Mouse (Mus musculus): Measurements from ENCODE around the gene Scarb1.

Gene Scarb1

DNA sequence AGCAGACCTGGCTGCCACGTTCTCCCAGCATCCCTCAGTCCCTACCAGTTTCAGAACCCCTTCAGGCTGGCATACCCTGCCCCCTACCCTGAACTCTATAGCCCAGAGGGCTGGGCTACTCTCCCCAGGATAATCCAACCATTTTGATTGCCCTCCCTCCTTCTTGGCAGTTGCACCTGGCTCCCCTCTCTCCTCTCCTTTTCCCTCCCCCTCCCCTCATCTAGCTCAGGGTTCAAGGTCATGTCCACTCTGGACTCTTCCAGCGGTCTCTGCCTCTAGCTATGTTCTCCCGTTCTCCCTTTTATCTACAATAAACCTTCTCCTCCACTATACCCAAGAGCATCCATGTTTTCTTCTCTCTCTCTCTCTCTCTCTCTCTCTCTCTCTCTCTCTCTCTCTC, 9.1 kb downstream of the Scarb1 start:
- DNase-seq (ENCODE audit: low spot score) = no peak

DNA sequence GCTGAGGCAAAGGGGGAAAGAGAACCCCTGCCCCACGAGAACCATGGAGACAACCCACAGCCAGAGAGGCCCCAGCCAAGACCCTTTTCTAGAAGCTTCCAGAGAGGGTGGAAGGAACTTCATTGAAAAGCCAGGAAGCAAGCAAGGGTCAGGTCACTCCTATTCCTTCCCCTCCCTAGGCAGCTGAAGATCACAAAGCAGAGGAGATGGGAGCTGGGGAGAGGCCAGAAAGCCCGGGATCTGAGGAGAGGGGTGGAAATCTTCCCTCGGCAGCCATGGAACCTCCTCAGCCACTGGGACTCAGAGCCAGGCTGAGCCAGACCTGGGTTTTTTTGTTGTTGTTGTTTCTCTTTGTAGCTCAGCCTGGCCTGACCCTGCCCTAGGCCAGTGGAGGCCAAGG, 9.8 kb downstream of the Scarb1 start:
- DNase-seq (ENCODE audit: low spot score) = no peak

DNA sequence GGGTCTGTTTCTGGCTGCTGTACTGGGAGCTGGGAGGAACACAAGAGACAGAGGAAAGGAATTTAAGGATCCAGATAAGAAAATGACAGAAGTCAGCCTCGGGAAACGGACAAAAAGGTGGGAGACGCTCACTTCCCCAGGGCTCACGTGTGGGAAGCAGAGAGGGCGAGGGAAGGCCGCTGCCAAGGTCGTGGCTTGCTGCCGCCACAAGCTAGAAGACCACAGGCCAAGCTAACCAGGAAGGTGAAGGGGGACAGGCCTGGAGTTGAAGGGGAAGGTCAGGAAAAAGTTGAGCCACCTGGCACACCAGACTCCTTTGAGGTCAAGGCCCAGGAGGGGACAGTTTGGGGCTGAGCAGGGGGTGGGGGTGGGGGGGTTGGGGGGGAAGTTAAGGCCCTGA, 10.2 kb downstream of the Scarb1 start:
- no peak for DNase-seq (ENCODE audit: low spot score)

DNA sequence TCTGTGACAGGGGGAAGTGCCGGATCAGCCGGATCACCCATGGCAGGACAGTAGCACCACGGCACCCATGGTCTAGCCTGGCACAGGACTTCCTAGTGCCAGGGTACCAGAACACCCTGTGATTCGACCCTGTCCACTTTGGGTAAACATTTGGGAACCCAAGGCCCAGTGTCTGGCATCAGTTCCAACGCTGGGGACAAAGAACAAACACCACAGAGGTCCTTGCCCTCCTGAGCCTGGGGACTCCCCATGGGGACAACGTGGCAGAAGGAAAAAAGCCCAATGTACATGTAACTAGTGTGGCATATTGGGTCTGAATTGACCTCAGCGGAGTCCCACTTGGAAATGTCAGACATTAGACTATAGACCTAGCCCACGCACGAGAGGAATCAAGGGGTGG, 10.7 kb downstream of the Scarb1 start:
- DNase-seq (ENCODE audit: low spot score) = no peak

DNA sequence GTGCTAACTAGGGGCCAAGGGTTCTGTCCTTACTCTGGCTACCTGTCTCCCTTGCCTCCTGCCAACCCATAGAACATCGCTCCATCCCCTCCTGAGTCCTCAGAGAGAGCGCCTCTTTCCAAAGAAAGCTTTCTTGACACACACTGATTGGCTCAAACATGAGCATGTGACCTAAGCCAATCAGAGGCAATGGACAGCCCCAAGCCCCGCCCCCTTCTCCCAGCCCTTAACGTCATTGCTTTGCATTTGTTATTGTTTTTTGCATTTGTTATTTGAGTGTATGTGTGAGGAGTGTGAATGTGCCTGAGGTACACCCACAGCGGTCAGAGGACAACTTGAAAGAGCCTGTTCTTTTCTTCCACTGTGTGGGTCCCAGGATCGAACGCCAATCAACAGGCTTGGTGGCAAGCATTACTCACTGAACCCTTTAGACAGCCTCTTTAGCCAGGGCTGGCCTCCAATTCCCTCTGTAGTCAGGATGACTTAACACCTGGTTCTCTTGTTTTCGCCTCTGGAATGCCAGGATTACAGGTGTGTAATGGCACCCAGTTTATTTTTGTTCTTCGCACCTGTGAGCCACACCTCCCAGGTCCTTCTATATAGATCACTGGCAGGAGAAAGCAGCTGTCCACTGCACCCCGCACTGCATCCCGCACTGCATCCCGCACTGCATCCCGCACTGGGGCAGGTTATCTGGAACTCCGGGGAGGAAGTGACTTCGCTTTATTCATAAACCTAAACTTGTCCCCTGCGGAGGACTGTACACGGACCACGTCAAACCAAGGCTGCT, 13.1 kb downstream of the Scarb1 start:
- DNase-seq (ENCODE audit: low spot score) = no peak

DNA sequence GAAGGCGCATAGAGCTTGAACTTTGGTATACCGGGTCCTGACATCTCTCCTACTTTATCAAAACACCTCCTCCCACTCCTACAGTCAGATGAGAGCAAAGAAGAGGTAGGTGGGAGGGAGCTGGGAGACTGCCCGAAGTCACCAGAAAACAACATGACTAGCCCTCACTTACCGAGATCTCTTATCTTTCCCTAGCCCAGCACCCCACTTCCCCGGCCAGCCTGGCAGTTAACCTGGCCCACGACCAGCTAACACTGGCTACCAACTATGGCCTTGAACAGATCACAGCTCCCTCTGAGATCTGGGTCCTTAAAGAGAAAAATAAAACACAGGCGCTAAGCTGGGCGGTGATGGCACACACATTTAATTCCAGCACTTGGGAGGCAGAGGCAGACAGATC, 14.5 kb downstream of the Scarb1 start:
- DNase-seq (ENCODE audit: low spot score) = no peak

DNA sequence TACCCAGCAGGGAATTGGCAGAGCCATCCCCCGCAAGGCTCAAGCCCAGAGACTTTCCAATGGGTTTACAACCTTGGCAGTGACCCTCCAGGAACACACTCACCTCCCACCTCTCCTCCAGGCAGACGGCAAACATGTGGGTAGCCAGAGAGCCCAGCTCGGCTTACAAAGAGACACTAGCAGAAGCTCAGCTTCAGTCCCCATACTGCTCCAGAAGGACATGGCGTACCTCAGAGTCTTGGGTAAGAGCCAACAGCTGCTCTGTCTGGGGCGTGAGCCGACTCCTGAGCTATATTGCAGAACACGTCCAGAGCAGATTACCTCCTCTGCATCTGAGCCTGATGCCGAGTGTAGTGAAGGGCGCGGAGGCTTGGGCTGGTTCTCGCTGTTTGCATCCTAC, 15.0 kb downstream of the Scarb1 start:
- DNase-seq (ENCODE audit: low spot score) = no peak

DNA sequence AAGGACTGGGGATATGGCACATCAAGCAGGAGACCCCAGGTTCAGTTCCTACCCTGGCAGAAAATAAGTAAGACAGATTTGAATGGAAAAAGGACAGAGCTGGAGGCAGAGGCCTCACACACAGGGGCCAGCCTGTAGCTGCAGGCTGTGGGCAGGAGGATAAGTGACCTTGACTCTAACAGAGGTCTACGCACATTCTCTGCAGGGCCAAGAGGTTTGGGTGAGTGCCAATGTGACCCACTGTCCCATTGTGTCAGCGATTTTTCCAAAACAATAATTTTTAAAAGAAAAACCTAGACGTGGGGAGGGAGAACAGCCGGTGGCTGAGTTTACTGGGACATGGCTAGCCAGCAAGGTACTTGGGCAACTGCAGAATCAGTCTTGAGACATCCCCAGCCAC, 15.6 kb downstream of the Scarb1 start:
- DNase-seq (ENCODE audit: low spot score) = no peak

DNA sequence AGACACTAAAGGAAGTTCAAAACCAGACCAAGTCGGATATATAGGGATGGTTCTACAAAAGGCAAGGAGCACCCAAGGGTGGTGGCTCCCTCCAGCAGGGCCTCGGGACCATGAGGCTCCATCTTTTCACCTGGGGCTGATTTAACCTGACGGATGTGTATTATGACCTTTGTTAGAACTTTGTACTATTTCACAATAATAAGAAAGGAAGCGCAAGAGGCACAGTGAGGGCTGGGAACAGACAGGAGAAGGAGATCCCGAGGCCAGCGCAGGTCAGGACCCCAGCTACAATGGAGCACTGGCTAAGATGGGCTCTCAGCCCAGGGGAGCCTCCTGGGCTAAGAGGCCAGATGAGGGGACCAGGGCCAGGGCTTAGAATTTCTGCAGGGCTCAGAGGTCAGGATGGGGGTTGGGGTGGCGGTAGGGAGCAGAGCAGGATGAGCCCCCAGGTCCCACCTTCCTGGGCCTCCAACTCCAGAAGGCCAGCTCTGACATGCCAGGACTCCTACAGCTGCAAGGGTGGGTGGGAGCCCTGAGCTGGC, 16.9 kb downstream of the Scarb1 start:
- DNase-seq (ENCODE audit: low spot score) = no peak

DNA sequence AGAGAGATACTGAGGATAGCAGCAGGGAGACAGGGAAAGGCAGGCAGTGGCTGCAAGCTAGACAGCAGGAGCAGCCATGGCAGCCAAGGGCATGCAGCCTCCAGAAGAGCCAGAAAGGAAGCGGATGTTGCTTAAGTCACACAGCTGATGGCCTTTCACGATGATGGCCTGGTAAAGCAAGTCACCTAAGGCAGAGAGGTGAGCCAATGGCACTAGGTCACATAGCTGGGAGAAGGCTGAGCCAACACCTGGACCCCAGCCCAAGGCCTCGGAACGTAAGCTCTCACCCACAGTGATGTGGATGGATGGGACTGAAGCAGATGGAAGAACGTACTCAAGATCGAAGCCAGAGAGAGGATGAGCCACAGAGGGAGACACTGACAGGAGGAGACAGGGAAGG, 17.8 kb downstream of the Scarb1 start:
- DNase-seq (ENCODE audit: low spot score) = no peak

DNA sequence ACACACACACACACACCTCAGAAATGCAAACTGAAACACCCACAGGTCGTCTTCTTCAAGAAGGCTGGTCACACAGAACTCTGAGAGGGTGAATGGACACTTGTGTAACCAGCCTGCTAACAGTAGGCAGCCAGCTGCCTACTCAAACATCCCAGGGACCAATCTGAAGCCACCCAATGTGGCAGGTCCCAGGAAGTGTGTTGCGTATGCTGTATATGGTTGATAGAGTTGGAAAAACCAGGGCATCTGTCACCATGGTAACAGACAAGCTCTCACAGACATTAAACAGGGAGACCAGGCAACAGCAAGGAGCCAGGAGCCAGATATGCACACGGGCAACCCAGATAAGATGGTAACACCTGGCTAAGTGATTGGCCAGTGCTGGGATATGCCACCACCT, 19.1 kb downstream of the Scarb1 start:
- DNase-seq (ENCODE audit: low spot score) = no peak

DNA sequence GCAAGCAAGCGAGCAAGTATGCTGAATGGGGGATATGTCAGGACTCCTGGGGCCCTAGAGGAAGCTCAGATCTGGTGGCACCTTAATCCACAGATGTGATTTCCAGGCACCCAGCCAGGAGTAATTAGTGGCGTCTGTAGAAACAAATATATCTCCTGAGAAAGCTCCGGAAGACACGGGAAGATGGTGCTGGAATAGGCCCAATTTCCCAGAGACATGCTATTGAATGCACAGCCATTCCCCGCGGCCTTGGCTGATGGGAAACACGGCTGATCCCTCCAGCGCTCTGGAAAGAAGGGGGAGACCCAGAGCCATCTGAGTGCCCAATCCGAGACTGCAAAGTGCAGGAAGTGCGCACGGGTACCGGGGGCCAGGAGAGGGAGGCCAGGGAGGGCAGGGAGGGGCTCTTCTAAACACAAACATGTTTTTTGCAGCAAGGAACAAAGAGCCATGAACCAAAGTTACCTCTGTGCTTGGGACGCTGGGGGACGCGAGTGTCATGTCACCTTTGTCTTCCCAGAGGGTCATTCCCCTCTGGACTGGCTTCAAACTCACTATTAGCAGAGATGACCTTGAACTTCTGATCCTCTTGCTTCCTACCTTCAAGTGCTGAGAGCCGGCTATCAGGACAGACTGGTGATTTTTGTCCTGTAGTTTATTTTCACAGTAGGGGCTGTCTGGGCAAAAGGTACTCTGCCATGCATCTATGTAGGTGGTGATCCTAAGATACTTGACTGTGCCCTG, 21.7 kb downstream of the Scarb1 start:
- DNase-seq (ENCODE audit: low spot score) = no peak

DNA sequence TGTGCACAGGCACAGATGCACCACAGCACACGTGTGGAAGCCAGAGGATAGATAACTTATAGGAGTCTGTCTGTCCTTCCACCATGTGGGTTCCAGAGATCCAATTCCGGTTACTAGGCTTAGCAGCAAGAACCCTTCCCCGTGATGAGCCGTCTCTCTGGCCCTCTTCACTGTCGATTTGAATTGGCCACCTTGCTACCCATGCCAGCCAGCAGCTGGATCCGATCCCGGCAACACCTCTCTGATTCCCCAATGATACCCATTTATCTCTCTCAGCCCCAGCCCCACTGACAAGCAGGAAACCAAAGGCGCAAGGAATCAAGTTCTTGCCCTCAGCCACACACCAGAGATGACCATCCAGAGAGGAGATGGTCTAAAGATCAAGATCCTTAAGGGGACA, 22.9 kb downstream of the Scarb1 start:
- no peak for DNase-seq (ENCODE audit: low spot score)

DNA sequence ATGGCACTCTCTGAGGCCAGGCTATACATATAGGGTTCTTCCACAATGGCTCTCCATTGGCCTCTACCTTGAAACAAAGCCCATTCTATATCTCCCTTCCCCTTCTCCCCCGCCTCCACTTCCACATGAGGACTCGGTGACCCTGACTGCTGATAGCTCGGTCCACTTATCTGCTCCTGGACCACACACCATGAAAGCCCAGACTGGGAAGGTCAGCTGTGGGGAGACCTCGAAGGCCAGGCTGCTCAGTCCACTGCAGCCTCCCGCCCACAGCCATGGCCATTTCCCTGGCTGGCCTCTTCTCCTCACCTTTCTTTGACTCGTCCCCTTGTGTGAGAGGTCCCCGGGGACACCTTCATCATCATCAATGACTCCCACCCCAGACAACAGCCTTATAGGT, 23.6 kb downstream of the Scarb1 start:
- no peak for DNase-seq (ENCODE audit: low spot score)

DNA sequence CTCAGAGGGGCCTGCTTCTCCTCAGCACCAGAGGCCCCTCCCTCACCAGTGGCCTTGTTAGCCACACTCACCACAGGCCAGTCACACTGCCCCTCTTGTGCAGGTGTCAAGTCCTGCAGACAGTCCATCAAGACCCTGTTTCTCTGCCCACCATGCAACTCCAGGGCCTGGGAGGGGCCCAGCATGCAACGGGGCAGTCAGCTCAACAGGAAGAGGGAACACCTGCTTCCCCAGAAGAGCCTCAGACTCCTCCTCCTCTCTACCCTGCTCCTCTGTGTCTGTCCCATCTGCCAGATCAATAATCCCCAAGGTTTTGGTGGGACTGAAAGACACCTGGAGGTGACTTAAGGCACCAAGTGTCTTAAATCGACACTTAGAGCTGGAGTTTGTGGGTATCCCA, 24.1 kb downstream of the Scarb1 start:
- no peak for DNase-seq (ENCODE audit: low spot score)

DNA sequence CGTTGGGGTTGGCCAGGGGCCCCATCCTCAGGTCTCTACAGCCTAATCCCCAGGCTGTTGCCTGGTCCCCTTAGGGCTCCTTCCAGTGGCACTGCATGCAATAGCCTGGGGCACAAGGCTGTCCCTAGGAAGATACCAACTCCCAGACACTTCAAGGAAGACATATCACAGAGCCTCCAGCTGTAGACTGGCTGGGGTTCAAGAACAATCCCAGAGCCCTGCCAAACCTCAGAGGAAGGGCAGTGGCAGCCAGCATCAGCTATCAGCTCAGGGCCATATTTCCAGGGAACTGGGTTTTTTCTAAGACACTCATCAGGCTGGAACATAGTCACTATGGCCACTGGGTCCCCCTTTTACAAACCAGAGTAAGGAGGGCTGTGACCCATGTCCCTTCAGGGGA, 25.8 kb downstream of the Scarb1 start:
- no peak for DNase-seq (ENCODE audit: low spot score)

DNA sequence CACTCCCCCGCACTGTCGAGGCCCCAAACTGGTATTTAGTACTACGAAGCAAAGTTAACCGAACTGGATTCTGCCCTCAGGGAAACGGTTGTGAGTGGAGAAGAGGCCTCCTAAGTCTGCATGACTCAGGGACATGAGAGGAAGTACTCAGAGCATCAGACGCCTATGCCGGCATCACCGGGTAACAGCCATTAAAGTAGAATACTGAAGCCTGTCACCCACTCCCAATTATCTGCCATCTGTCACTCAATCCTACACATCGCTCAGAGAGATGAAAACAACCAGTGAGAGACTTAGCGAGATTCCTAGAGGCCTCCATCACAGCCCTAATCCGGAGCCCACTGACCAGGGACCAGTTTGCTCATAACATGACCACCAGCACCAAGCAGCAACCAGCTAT, 26.9 kb downstream of the Scarb1 start:
- no peak for DNase-seq (ENCODE audit: low spot score)

DNA sequence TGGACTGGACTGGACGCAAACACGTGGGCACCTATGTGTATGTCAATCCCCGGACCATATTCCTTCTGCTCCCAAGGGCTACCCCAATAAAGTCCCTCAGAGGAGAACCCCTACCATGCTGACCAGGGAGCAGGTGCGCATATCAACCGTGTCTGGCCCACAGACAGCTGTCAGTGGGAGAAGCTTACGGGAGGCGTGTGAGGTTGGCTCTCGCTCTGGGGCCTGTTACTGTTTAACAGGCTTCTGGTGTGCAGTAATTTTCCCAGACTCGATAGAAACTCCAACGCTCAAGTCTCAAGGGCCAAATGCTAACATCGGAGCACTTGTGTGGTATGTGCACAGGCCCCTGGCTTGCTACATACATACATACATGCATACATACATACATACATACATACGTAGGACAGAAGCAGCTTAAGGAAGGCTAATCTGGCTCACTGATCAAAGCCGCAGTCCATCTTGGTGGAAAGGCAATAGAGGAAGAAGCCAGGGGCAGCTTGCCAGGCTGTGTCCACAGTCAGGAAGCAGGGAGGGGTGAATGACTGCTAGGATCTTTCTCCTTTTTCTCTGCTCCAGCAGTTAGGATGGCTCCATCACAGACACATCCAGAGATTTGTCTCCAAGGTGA, 27.8 kb downstream of the Scarb1 start:
- DNase-seq (ENCODE audit: low spot score) = no peak

DNA sequence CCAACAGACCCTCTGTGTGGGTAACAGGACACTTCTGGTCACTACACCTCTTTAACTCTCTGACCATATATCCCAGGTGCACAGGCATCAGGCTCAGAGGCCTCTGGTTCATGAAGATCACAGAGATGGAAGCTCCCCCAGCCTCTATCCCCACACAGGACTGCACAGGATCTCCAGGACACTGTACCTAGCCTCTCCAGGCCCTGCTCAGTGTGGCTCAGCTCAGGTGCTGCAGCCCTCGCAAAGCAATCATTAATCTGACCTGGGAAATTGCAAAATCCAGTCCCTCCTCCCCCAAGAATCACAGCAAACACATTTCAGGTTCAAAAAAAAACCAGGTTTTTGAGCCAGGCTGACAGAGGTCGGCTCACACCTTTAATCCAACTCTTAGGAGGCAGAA, 29.9 kb downstream of the Scarb1 start:
- no peak for DNase-seq (ENCODE audit: low spot score)

DNA sequence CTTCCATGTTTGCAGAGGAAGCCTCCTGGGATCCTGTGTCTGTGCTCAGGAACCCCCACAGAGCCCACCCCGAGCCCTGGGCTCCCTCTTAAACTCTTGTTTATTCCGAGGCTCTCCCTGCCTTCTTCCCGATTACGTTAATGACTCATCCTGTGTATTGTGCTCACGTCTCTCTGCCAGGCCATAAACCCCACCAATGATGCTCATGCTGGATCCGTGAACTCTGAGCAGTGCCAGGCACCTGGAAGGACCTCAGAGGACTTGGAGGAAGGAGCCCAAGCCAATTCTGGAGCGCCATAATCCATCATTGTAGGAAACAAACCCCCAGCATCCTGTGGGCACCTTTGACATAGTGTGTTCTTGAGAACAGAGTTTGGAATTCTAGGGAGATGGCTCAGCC, 31.7 kb downstream of the Scarb1 start:
- DNase-seq (ENCODE audit: low spot score) = no peak

DNA sequence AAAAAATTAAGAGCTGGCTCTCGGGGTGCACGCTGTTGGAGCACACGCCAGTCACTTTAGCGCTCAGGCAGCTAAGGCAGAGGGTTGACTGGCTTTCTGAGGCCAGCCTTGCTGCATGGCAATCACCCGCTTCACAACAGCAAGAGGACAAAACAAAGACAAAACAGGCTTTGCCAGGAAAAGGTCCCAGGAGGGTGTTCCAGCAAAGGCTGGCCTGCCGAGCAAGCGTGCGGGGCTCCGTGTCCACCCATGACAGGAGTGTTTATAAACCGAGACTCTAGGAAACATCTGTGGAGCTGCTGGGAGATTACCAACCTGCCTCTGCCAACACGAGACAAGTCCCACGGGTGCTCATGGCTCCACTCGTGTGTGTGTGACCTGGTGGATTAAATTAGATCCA, 34.1 kb downstream of the Scarb1 start:
- no peak for DNase-seq (ENCODE audit: low spot score)

DNA sequence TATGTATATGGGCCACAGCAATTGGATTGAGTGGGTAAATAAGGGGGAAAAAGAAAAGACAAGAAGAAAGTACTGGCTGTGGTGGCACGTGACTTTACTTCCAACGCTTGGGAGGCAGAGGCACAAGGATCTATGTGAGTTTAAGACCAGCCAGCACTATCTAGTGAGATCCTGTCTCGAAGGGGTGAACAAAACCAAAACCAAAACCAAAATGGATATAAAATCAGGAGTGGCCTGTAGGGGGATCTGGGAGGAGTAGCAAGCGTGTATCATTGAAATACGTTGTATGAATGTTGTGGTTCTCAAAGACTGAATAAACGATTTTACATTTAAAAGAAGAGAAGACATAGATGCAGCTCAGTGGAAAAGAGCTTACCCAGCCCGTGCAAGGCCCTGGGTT, 34.5 kb downstream of the Scarb1 start:
- no peak for DNase-seq (ENCODE audit: low spot score)

Data from ovary, postnatal 14 days (tissue).